Mouse (Mus musculus) cerebellum, postnatal 10 days (tissue): ENCODE results near the gene App.

Experiments
- DNase-seq, 2 experiments: peaks; one replicate each; pipeline ENCODE4 v3.0.0; 2021; ENCODE audit warnings: mixed read lengths in 2 of 2

App gene

GRCm38 (mm10) chr16:85074889-85075288 lies 98.7 kb downstream of the App start:
- no peak for DNase-seq

- DNase-seq: peak in 1 of 2 experiments; percentile 21
Observed at GRCm38 (mm10) chr16:85072624-85073023, 100.9 kb downstream of the App start.

- no peak for DNase-seq
Observed at GRCm38 (mm10) chr16:85071791-85072190, 101.8 kb downstream of the App start.

- no peak for DNase-seq
Observed at GRCm38 (mm10) chr16:85071248-85071647, 102.3 kb downstream of the App start.

- DNase-seq: no peak
Observed at GRCm38 (mm10) chr16:85067254-85067893, 106.2 kb downstream of the App start.

- DNase-seq: no peak
Observed at GRCm38 (mm10) chr16:85066227-85066626, 107.3 kb downstream of the App start.

GRCm38 (mm10) chr16:85064800-85065199 lies 108.8 kb downstream of the App start:
- no peak for DNase-seq

GRCm38 (mm10) chr16:85062732-85063131 lies 110.8 kb downstream of the App start:
- DNase-seq: no peak

GRCm38 (mm10) chr16:85061725-85062124 lies 111.8 kb downstream of the App start:
- DNase-seq: no peak

- no peak for DNase-seq
Observed at GRCm38 (mm10) chr16:85058138-85058537, 115.4 kb downstream of the App start.

GRCm38 (mm10) chr16:85056212-85056611 lies 117.4 kb downstream of the App start:
- DNase-seq: no peak

- DNase-seq: no peak
Observed at GRCm38 (mm10) chr16:85053996-85054395, 119.6 kb downstream of the App start.

GRCm38 (mm10) chr16:85047310-85047709 lies 126.3 kb downstream of the App start:
- no peak for DNase-seq

- no peak for DNase-seq
Observed at GRCm38 (mm10) chr16:85041153-85041959, 132.2 kb downstream of the App start.

- peak; percentile 29 to 38 for DNase-seq
Observed at GRCm38 (mm10) chr16:85038731-85039130, 134.8 kb downstream of the App start.

- DNase-seq: no peak
Observed at GRCm38 (mm10) chr16:85037969-85038644, 135.5 kb downstream of the App start.

- no peak for DNase-seq
Observed at GRCm38 (mm10) chr16:85035815-85036214, 137.8 kb downstream of the App start.

GRCm38 (mm10) chr16:85033747-85034146 lies 139.8 kb downstream of the App start:
- no peak for DNase-seq

- no peak for DNase-seq
Observed at GRCm38 (mm10) chr16:85030810-85031209, 142.8 kb downstream of the App start.

GRCm38 (mm10) chr16:85028396-85028795 lies 145.2 kb downstream of the App start:
- no peak for DNase-seq

GRCm38 (mm10) chr16:85024706-85025105 lies 148.9 kb downstream of the App start:
- DNase-seq: no peak

GRCm38 (mm10) chr16:85023106-85023505 lies 150.5 kb downstream of the App start:
- peak in 1 of 2 experiments; percentile 12 for DNase-seq

- DNase-seq: peak in 1 of 2 experiments; percentile 28
Observed at GRCm38 (mm10) chr16:85020696-85021323, 152.8 kb downstream of the App start.
